ENCODE assay signal across 8 mouse cellular contexts in genomic region chr19:7339026-7339425, GRCm38 (mm10). TPM values are rescaled to one million over a fixed set of nuclear protein-coding genes. Genes with fewer than 3 reads are reported as not detected.
DNase-seq lines count a peak whose midpoint lies in the region; ATAC-seq lines count a peak whose summit lies in the region.

No protein-coding gene starts in this region.

- H3K27ac ChIP-seq in forebrain, embryonic 13.5 days: no peak overlapping the region
- H3K27ac ChIP-seq in hindbrain, embryonic 15.5 days (replicated peaks): no peak overlapping the region
- H3K27ac ChIP-seq in liver, embryonic 11.5 days (ENCODE audit: low read depth, low read length): no peak overlapping the region
- no peak overlapping the region for H3K27ac ChIP-seq in neural tube, embryonic 15.5 days (replicated peaks)

- H3K4me3 ChIP-seq in forebrain, embryonic 13.5 days: peak overlapping the region; percentile 95
- H3K4me3 ChIP-seq in hindbrain, embryonic 15.5 days: peak overlapping the region; percentile 57
- H3K4me3 ChIP-seq in liver, embryonic 11.5 days (ENCODE audit: low read depth, low read length): peak overlapping the region; percentile 85
- H3K4me3 ChIP-seq in neural tube, embryonic 15.5 days (replicated peaks): peak overlapping the region; percentile 89

- H3K9me3 ChIP-seq in forebrain, embryonic 13.5 days (replicated peaks): no peaks in the 10 kb centered on the region
- no peaks in the 10 kb centered on the region for H3K9me3 ChIP-seq in hindbrain, embryonic 15.5 days
- H3K9me3 ChIP-seq in liver, embryonic 11.5 days (ENCODE audit: control insufficient read depth, low read length): no peaks in the 10 kb centered on the region
- no peaks in the 10 kb centered on the region for H3K9me3 ChIP-seq in neural tube, embryonic 15.5 days (replicated peaks)

- peak overlapping the region; percentile 99 for H3K9ac ChIP-seq in forebrain, embryonic 13.5 days
- peak overlapping the region; percentile 72 for H3K9ac ChIP-seq in hindbrain, embryonic 15.5 days
- H3K9ac ChIP-seq in liver, embryonic 11.5 days (ENCODE audit: low read depth, low read length): peak overlapping the region; percentile 88
- peak overlapping the region; percentile 95 for H3K9ac ChIP-seq in neural tube, embryonic 15.5 days (replicated peaks)

- WGBS in forebrain, embryonic 13.5 days: 68% methylated on average over 5 of the region's 5 CpGs
- 57% methylated on average over 5 of the region's 5 CpGs for WGBS in hindbrain, embryonic 15.5 days
- 57% methylated on average over 5 of the region's 5 CpGs for WGBS in liver, embryonic 11.5 days
- 57% methylated on average over 5 of the region's 5 CpGs for WGBS in neural tube, embryonic 15.5 days

- no peaks in the 10 kb centered on the region for H3K27me3 ChIP-seq in forebrain, embryonic 13.5 days
- H3K27me3 ChIP-seq in hindbrain, embryonic 15.5 days: no peaks in the 10 kb centered on the region
- no peaks in the 10 kb centered on the region for H3K27me3 ChIP-seq in liver, embryonic 11.5 days (replicated peaks; ENCODE audit: control insufficient read depth, insufficient read depth, low read length)
- no peaks in the 10 kb centered on the region for H3K27me3 ChIP-seq in neural tube, embryonic 15.5 days (replicated peaks)

- H3K4me2 ChIP-seq in forebrain, embryonic 13.5 days: peak overlapping the region; percentile 97
- peak overlapping the region; percentile 85 for H3K4me2 ChIP-seq in hindbrain, embryonic 15.5 days
- H3K4me2 ChIP-seq in liver, embryonic 11.5 days: peak overlapping the region; percentile 96
- peak overlapping the region; percentile 91 for H3K4me2 ChIP-seq in neural tube, embryonic 15.5 days

- no peak for ATAC-seq in forebrain, embryonic 13.5 days
- ATAC-seq in hindbrain, embryonic 15.5 days (ENCODE audit: low FRiP score, low read depth): no peak
- no peak for ATAC-seq in liver, embryonic 11.5 days (replicated peaks; ENCODE audit: low FRiP score)
- no peak for ATAC-seq in neural tube, embryonic 15.5 days (ENCODE audit: low FRiP score)
- ATAC-seq in megakaryocyte-erythroid progenitor cell, adult 5-6 weeks (replicated peaks; ENCODE audit: low FRiP score, low TSS enrichment, poor library complexity, severe bottlenecking): no peak

- H3K36me3 ChIP-seq in forebrain, embryonic 13.5 days (ENCODE audit: poor library complexity, severe bottlenecking): peaks cover 11% of the 10 kb centered on the region; the same call in 1 of the 2 replicates
- H3K36me3 ChIP-seq in hindbrain, embryonic 15.5 days: 0 out of 2 replicates have a peak, but pooled peaks cover 2% of the 10 kb centered on the region
- H3K36me3 ChIP-seq in liver, embryonic 11.5 days (ENCODE audit: control insufficient read depth, insufficient read depth, low read length): no peaks in the 10 kb centered on the region; the same call in 1 of the 2 replicates
- H3K36me3 ChIP-seq in neural tube, embryonic 15.5 days: no peaks in the 10 kb centered on the region

- peak; percentile 38 to 64 for DNase-seq in urinary bladder, adult 18-20 months (ENCODE audit: low spot score in 2 of 2)
- no peak for DNase-seq in urinary bladder, postnatal 10 days (ENCODE audit: low spot score)
- no peak for DNase-seq in liver, embryonic 11.5 days (ENCODE audit: low spot score)
- no peak for DNase-seq in frontal cortex, postnatal 25 days (ENCODE audit: low spot score in 2 of 2)

- peaks cover 49% of the 10 kb centered on the region for H3K4me1 ChIP-seq in forebrain, embryonic 13.5 days
- H3K4me1 ChIP-seq in hindbrain, embryonic 15.5 days (replicated peaks): peaks cover 50% of the 10 kb centered on the region
- H3K4me1 ChIP-seq in liver, embryonic 11.5 days (replicated peaks; ENCODE audit: control insufficient read depth, insufficient read depth, low read length): peaks cover 36% of the 10 kb centered on the region
- peaks cover 54% of the 10 kb centered on the region for H3K4me1 ChIP-seq in neural tube, embryonic 15.5 days

RNA-seq across cellular contexts. Expression of gene Mark2, which starts 2.6 kb away (rescaled TPM):
- 38.3 and 39.0 TPM in 2 replicates for polyA plus RNA-seq in forebrain, embryonic 13.5 days (2015; fragmentation: Nextera tagmentation; extraction: Ambion mirVana)
- 49.5 and 52.5 TPM in 2 replicates for polyA plus RNA-seq in hindbrain, embryonic 15.5 days (2015; fragmentation: Nextera tagmentation; extraction: Ambion mirVana)
- 45.3 and 50.3 TPM in 2 replicates for polyA plus RNA-seq in liver, embryonic 11.5 days (2014; fragmentation: Nextera tagmentation; extraction: Ambion mirVana)
- polyA plus RNA-seq in neural tube, embryonic 15.5 days (2015; fragmentation: Nextera tagmentation; extraction: Ambion mirVana): 47.4 and 51.9 TPM in 2 replicates
- 57.1 and 106 TPM in 2 replicates for total RNA-seq in megakaryocyte-erythroid progenitor cell, adult 5-6 weeks (2014; fragmentation: Nextera tagmentation)
- total RNA-seq in megakaryocyte-erythroid progenitor cell, adult 5-6 weeks (2017): 14.6 and 28.7 TPM in 2 replicates

RNA-seq across cellular contexts. Expression of gene Spindoc, which starts 43.8 kb away (rescaled TPM):
- polyA plus RNA-seq in forebrain, embryonic 13.5 days (2015; fragmentation: Nextera tagmentation; extraction: Ambion mirVana): 42.1 and 47.5 TPM in 2 replicates
- polyA plus RNA-seq in hindbrain, embryonic 15.5 days (2015; fragmentation: Nextera tagmentation; extraction: Ambion mirVana): 28.9 and 32.2 TPM in 2 replicates
- polyA plus RNA-seq in liver, embryonic 11.5 days (2014; fragmentation: Nextera tagmentation; extraction: Ambion mirVana): 16.2 and 16.7 TPM in 2 replicates
- polyA plus RNA-seq in neural tube, embryonic 15.5 days (2015; fragmentation: Nextera tagmentation; extraction: Ambion mirVana): 25.3 and 30.9 TPM in 2 replicates
- total RNA-seq in megakaryocyte-erythroid progenitor cell, adult 5-6 weeks (2014; fragmentation: Nextera tagmentation): 15.7 and 23.7 TPM in 2 replicates
- total RNA-seq in megakaryocyte-erythroid progenitor cell, adult 5-6 weeks (2017): 6.2 and 15.9 TPM in 2 replicates

Comparison
In these comparisons a context has a peak if more than half of its experiments do, and no peak if none do; other contexts are left out.
1. DNase-seq: peak in urinary bladder, adult 18-20 months (2 of 2); none in urinary bladder, postnatal 10 days (single experiment), liver, embryonic 11.5 days (single experiment) and frontal cortex, postnatal 25 days (0 of 2).
2. Peak in every context shown above with its lines, with median percentiles within 50 percentile points of each other: H3K4me2 ChIP-seq, H3K4me3 ChIP-seq and H3K9ac ChIP-seq.